Mouse (Mus musculus): ENCODE measurements around the gene BC025920. TPM values are rescaled to one million over a fixed set of nuclear protein-coding genes. Genes with fewer than 3 reads are reported as not detected.

BC025920 gene
- total and polyA plus RNA-seq, 2 experiments from 2014 or later, result 0.44 to 1.7 TPM

DNA sequence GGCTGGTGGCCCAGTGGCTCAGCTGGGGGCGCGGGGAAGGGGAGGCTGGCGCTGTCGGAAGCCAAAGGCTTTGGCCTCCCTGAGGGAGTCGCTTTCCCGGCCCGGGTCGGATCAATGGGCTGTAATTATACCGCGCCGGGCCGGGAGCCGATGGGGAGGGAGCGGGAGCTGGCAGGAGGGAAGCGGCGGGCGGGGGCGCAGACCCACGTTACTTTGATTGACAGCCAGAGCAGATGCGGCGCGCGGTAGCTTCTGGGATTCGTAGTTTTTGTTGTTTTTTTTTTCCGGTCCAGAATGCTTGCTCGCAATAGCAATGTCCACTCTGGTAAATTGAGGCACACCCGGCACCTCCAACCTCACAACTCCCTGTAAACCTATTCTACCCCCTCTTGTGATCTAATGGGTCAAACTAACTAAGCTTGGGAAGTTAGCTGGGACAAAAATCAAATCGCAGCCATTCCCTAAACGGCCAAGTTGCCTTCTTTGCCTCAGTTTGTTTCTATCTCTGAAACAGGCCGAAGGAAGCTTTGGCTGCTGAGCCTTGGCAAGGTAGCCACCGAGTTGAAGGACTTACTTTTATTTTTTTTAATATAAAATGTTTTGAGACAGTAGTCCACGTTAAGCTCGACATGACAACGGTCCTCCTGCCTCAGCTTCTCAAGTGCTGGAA lies 35.1 kb upstream of the BC025920 start:
- Histone ChIP-seq H3K27me3 (ENCODE audit: control insufficient read depth, insufficient read depth, low read length) (no peaks in the 10 kb centered on the region), H3K27ac (ENCODE audit: low read depth) (peak overlapping the region; percentile 88), H3K9ac (replicated peaks; ENCODE audit: low read depth, low read length) (peak overlapping the region; percentile 56; the same call in 1 of the 2 replicates), H3K4me1 (ENCODE audit: control insufficient read depth, insufficient read depth) (peaks cover 30% of the 10 kb centered on the region), H3K9me3 (replicated peaks; ENCODE audit: control insufficient read depth, low read length) (no peaks in the 10 kb centered on the region), H3K36me3 (replicated peaks; ENCODE audit: control insufficient read depth, insufficient read depth, low read length) (peaks cover 11% of the 10 kb centered on the region), H3K4me2 (ENCODE audit: low read depth, low read length) (peak overlapping the region; percentile 97), H3K4me3 (ENCODE audit: low read depth, low read length) (peak overlapping the region; percentile 58)
- under 1% methylated on average over 28 of the region's 34 CpGs for WGBS
- DNase-seq (ENCODE audit: low spot score) (peak; percentile 93), ATAC-seq (ENCODE audit: insufficient read depth, low read depth) (peak; percentile 63)
- TF ChIP-seq CTCF (IDR thresholded peaks at IDR 0.05; ENCODE audit: low read depth), result no peak
- peak; percentile 62; the same call in 1 of the 2 replicates for TF ChIP-seq EP300 (IDR thresholded peaks at IDR 0.05; ENCODE audit: low read depth)

DNA sequence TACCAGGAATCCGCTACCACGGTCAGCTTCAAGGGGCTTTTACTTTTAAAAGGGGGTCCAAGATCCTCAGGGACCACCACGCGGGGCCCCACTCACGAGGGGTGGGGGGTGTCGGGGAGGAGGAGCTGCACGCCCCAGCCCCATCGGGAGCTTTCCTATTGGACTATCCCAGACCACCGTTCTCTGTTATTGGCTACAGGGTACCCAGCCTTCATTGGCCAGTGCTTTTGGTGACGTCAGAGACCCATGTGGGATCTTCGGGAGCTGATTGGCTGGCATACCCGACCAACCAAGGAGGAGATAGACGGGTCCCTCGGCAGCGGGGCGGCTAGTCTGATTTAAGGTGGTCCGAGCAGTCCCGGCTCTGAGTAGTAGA lies 34.6 kb upstream of the BC025920 start:
- DNase-seq (ENCODE audit: low spot score) (peak; percentile 100), ATAC-seq (ENCODE audit: insufficient read depth, low read depth) (peak; percentile 91)
- peak overlapping the region; percentile 97 for H3K4me2 ChIP-seq (ENCODE audit: low read depth, low read length)
- no peaks in the 10 kb centered on the region for H3K9me3 ChIP-seq (replicated peaks; ENCODE audit: control insufficient read depth, low read length)
- 3% methylated on average over 18 of the region's 18 CpGs for WGBS
- peak overlapping the region; percentile 58 for H3K4me3 ChIP-seq (ENCODE audit: low read depth, low read length)
- TF ChIP-seq CTCF (IDR thresholded peaks at IDR 0.05; ENCODE audit: low read depth), result no peak
- TF ChIP-seq EP300 (IDR thresholded peaks at IDR 0.05; ENCODE audit: low read depth), result 0 out of 2 replicates have a peak, but pooled peaks have one; percentile 14
- peak overlapping the region; percentile 88 for H3K27ac ChIP-seq (ENCODE audit: low read depth)
- peak overlapping the region; percentile 56; the same call in 1 of the 2 replicates for H3K9ac ChIP-seq (replicated peaks; ENCODE audit: low read depth, low read length)
- peaks cover 6% of the 10 kb centered on the region for H3K36me3 ChIP-seq (replicated peaks; ENCODE audit: control insufficient read depth, insufficient read depth, low read length)
- H3K27me3 ChIP-seq (ENCODE audit: control insufficient read depth, insufficient read depth, low read length), result no peaks in the 10 kb centered on the region
- H3K4me1 ChIP-seq (ENCODE audit: control insufficient read depth, insufficient read depth), result peaks cover 30% of the 10 kb centered on the region

DNA sequence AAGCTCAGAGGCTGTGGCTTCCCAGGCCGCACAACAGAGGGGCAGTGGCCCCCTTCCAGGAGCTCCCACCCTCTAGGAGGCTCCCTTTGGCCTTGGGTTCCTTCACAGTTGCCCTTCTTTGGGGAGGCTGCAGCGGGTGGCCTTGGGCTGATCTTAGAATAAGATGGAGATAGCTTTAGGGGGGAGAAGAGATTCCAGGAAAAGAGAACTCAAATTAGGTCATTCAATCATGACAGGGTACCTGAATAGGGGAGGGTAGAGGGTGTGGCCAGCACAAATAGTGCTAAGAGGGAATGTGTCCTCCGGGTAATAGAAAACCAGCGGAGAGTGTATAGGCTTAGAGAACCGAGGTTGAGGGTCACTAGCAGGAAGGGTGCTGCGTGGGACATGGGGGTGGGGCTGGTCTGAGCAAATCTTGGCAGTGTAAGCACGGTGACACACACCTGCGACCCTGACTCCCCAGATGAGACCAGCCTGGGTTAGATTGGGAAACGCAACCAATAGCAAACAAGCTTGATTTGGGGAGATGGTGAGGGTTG lies 33.9 kb upstream of the BC025920 start:
- Histone ChIP-seq H3K4me3 (ENCODE audit: low read depth, low read length) (peak overlapping the region; percentile 58), H3K9ac (replicated peaks; ENCODE audit: low read depth, low read length) (peak overlapping the region; percentile 40), H3K27ac (ENCODE audit: low read depth) (no peak overlapping the region), H3K36me3 (replicated peaks; ENCODE audit: control insufficient read depth, insufficient read depth, low read length) (no peaks in the 10 kb centered on the region), H3K27me3 (ENCODE audit: control insufficient read depth, insufficient read depth, low read length) (no peaks in the 10 kb centered on the region), H3K4me1 (ENCODE audit: control insufficient read depth, insufficient read depth) (peaks cover 30% of the 10 kb centered on the region), H3K9me3 (replicated peaks; ENCODE audit: control insufficient read depth, low read length) (no peaks in the 10 kb centered on the region), H3K4me2 (ENCODE audit: low read depth, low read length) (peak overlapping the region; percentile 97)
- DNase-seq (ENCODE audit: low spot score), result no peak
- WGBS, result 24% methylated on average over 9 of the region's 9 CpGs
- TF ChIP-seq EP300 (IDR thresholded peaks at IDR 0.05; ENCODE audit: low read depth) (no peak), CTCF (IDR thresholded peaks at IDR 0.05; ENCODE audit: low read depth) (no peak)
- no peak for ATAC-seq (ENCODE audit: insufficient read depth, low read depth)

DNA sequence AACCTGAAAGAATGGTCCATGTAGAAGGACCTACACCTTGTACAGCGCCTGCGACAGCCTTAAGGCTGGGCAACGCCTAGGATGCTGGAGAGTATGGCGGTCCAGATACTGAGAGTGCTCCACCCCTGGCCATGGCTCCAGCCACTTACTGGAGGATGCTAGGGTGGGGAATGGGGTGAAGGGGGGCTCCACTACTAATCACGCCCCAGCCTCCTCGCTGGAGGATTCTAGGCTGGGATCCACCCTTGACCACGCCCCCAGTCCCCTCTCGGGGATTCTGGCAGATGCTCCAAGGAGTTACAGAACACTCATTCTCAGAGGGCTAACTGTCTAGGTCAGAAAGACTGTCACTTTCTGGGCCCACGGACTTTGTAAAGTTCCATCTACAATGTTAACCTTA lies 33.1 kb upstream of the BC025920 start:
- H3K4me3 ChIP-seq (ENCODE audit: low read depth, low read length), result no peak overlapping the region
- H3K4me1 ChIP-seq (ENCODE audit: control insufficient read depth, insufficient read depth), result peaks cover 30% of the 10 kb centered on the region
- H3K27ac ChIP-seq (ENCODE audit: low read depth), result no peak overlapping the region
- no peaks in the 10 kb centered on the region for H3K27me3 ChIP-seq (ENCODE audit: control insufficient read depth, insufficient read depth, low read length)
- no peak overlapping the region for H3K4me2 ChIP-seq (ENCODE audit: low read depth, low read length)
- DNase-seq (ENCODE audit: low spot score) (no peak), ATAC-seq (ENCODE audit: insufficient read depth, low read depth) (no peak)
- WGBS, result 38% methylated on average over 9 of the region's 9 CpGs
- no peaks in the 10 kb centered on the region for H3K36me3 ChIP-seq (replicated peaks; ENCODE audit: control insufficient read depth, insufficient read depth, low read length)
- TF ChIP-seq CTCF (IDR thresholded peaks at IDR 0.05; ENCODE audit: low read depth), result no peak
- TF ChIP-seq EP300 (IDR thresholded peaks at IDR 0.05; ENCODE audit: low read depth), result no peak
- no peaks in the 10 kb centered on the region for H3K9me3 ChIP-seq (replicated peaks; ENCODE audit: control insufficient read depth, low read length)
- no peak overlapping the region for H3K9ac ChIP-seq (replicated peaks; ENCODE audit: low read depth, low read length)

DNA sequence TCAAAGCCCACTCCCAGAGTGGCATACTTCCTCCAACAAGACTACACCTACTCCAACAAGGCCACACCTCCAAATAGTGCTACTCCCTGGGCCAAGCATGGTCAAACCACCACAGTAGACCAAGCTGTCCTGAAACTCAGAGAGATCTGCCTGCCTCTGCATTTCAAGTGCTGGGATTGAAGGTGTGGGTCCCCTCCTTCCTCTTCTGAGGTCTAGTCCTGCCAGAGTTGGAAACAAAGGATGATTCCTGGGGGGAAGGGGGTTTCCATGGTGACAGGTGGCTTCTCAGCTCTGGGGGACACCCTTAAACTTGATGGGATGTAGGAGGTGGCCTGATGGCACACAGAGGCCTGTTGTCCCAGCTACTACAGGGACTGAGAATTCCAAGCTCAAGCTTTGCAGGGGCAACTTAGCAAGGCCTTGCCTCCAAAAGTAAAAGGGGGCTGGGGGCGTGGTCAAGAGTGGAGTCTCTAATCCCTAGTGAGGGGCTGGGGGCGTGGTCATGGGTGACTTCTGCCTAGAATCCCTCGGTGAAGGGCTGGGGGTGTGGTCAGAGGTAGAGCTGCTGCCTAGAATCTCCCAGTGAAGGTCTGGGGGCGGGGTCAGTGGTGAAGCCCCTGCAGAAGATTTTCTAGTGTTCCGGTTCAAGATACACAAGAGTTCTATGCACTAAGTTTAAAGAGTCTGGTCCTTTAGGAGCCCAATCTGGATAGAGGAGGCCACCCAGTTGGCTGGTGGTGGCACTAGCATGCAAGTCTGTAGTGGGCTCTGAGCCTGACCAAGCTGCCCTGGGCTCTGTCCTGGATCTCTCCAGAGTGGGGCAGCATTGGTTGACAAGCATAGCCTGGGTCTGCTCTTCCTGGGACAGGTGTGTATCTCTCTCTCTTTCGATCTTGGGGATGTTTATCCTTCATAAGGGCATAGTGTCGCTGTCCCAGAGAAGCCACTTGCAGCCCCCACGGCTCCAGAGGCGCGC lies 31.7 kb upstream of the BC025920 start, which contains the start of gene Tle2:
Gene Tle2 (plus strand): TSS at position 481 of the 976 bp plus-strand sequence.
- H3K4me1 ChIP-seq (ENCODE audit: control insufficient read depth, insufficient read depth), result peaks cover 18% of the 10 kb centered on the region

More for the DNA sequence above, 31.7 kb upstream of the BC025920 start, which contains the start of gene Tle2:
- Histone ChIP-seq H3K4me2 (ENCODE audit: low read depth, low read length) (peak within 1 kb of the TSS; percentile 79), H3K27me3 (ENCODE audit: control insufficient read depth, insufficient read depth, low read length) (no peaks in the 10 kb centered on the region), H3K36me3 (replicated peaks; ENCODE audit: control insufficient read depth, insufficient read depth, low read length) (no peaks in the 10 kb centered on the region; the same call in 1 of the 2 replicates), H3K4me3 (ENCODE audit: low read depth, low read length) (peak within 1 kb of the TSS; percentile 70), H3K9me3 (replicated peaks; ENCODE audit: control insufficient read depth, low read length) (no peaks in the 10 kb centered on the region), H3K9ac (replicated peaks; ENCODE audit: low read depth, low read length) (peak within 1 kb of the TSS; percentile 62), H3K27ac (ENCODE audit: low read depth) (no peak within 1 kb of the TSS)
- WGBS, result 33% methylated on average over 8 of the region's 10 CpGs
- ATAC-seq (ENCODE audit: insufficient read depth, low read depth) (no peak), DNase-seq (ENCODE audit: low spot score) (no peak)
- TF ChIP-seq CTCF (IDR thresholded peaks at IDR 0.05; ENCODE audit: low read depth), result peak; percentile 36
- no peak for TF ChIP-seq EP300 (IDR thresholded peaks at IDR 0.05; ENCODE audit: low read depth)

Data from heart, postnatal 0 days (tissue).